Mouse (Mus musculus) Patski (cell line): ENCODE data around the gene Rps6kb2. TPM values are rescaled to one million over a fixed set of nuclear protein-coding genes. Genes with fewer than 3 reads are reported as not detected.
"Not testable (repeated sequence)": the region's sequence is repeated elsewhere in the genome, so short reads cannot be mapped to it uniquely, and the experiment has no call there.

Experiments used
- ATAC-seq: fragments of 100-300 bp; one replicate; pipeline ENCODE4 v1.8.0; 2021
- CTCF ChIA-PET: fragments of 350-600 bp; sonication (Branson Sonifier 250); formaldehyde crosslinking; loops from one replicate; lab custom pipeline; 2022; ENCODE audit warnings: inconsistent platforms; lab: Charles Lee
- POLR2A ChIA-PET: fragments of 350-600 bp; sonication (Branson Sonifier 250); formaldehyde crosslinking; loops from one replicate; lab custom pipeline; 2022; ENCODE audit warnings: antibody characterized with exemption, inconsistent platforms; lab: Charles Lee
- DNase-seq: peaks from one replicate; pipeline ENCODE4 v3.0.0-alpha.2; 2011; ENCODE audit warnings: low read depth, low spot score
- H3K27me3 ChIP-seq: fragments of 371-371 bp; one replicate; pipeline ENCODE4 v1.5.1; 2021
- CTCF ChIP-seq: fragments of 100-300 bp; IDR thresholded peaks from one replicate; pipeline ENCODE4 v1.5.1; 2021
- in situ Hi-C: fragments of 300-500 bp; cut with MboI; formaldehyde crosslinking; loops from 3 replicates; pipeline ENCODE4 v1.11.1; 2018; ENCODE audit warnings: low pct_unique_long_range_greater_than_20kb, mixed read lengths
- polyA plus RNA-seq: library from polyadenylated mRNA; unstranded; gene quantifications from one replicate; pipeline ENCODE4 v1.2.3, GENCODE M21; 2021

The Rps6kb2 gene
- polyA plus RNA-seq, 1 experiment from 2014 or later = 43.0 TPM

- in situ Hi-C loops = no loop called here
- ATAC-seq (no peak), DNase-seq (no peak)
- no peaks in the 10 kb centered on the region for H3K27me3 ChIP-seq
- CTCF ChIA-PET = interaction anchor here (1.1 kb wide), 1 partner anchor 52 kb away, joined by 3 read pairs; no protein-coding TSS in a partner anchor
- no peak for TF ChIP-seq CTCF
- POLR2A ChIA-PET = interaction anchor here (0.7 kb wide), 1 partner anchor 14 kb away, joined by 3 read pairs; no protein-coding TSS in a partner anchor
Observed at GRCm38 (mm10) chr19:4134354-4134753, 28.8 kb downstream of the Rps6kb2 start.

- TF ChIP-seq CTCF = no peak
- H3K27me3 ChIP-seq = no peaks in the 10 kb centered on the region
- in situ Hi-C loops = no loop called here
- DNase-seq (no peak), ATAC-seq (no peak)
- CTCF ChIA-PET = interaction anchor here (1.8 kb wide), 1 partner anchor 33 kb away, joined by 4 read pairs; no protein-coding TSS in a partner anchor
- POLR2A ChIA-PET = no interaction called here
Observed at GRCm38 (mm10) chr19:4131768-4132167, 31.4 kb downstream of the Rps6kb2 start.

- no peak for DNase-seq
- no peak for ATAC-seq
- ChIA-PET CTCF (interaction anchor here (1.8 kb wide), 1 partner anchor 32 kb away, joined by 4 read pairs; no protein-coding TSS in a partner anchor), POLR2A (no interaction called here)
- no peak for TF ChIP-seq CTCF
- H3K27me3 ChIP-seq = no peaks in the 10 kb centered on the region
- in situ Hi-C loops = no loop called here
Observed at GRCm38 (mm10) chr19:4131075-4131474, 32.1 kb downstream of the Rps6kb2 start.

GRCm38 (mm10) chr19:4130106-4130505 lies 33.0 kb downstream of the Rps6kb2 start:
- no peaks in the 10 kb centered on the region for H3K27me3 ChIP-seq
- TF ChIP-seq CTCF = no peak
- POLR2A ChIA-PET = interaction anchor here (0.6 to 2.1 kb wide), 3 partner anchors 42 to 244 kb away, joined by 3 to 6 read pairs (median 3); partner anchors contain the start of gene Ppp1ca
- DNase-seq (no peak), ATAC-seq (no peak)
- in situ Hi-C loops = no loop called here
- CTCF ChIA-PET = no interaction called here

- ChIA-PET POLR2A (interaction anchor here (1.0 to 2.1 kb wide), 3 partner anchors 26 to 63 kb away, joined by 3 to 6 read pairs (median 6); partner anchors contain the start of gene Ppp1ca), CTCF (interaction anchor here (0.8 kb wide), 1 partner anchor 9 kb away, joined by 4 read pairs; no protein-coding TSS in a partner anchor)
- no peaks in the 10 kb centered on the region for H3K27me3 ChIP-seq
- in situ Hi-C loops = no loop called here
- ATAC-seq (no peak), DNase-seq (no peak)
- TF ChIP-seq CTCF = no peak
Observed at GRCm38 (mm10) chr19:4129462-4129861, 33.7 kb downstream of the Rps6kb2 start.

GRCm38 (mm10) chr19:4126759-4127495 lies 36.2 kb downstream of the Rps6kb2 start:
- ChIA-PET CTCF (interaction anchor here (2.4 kb wide), 1 partner anchor 74 kb away, joined by 8 read pairs; the partner anchor contains the start of gene Rad9a), POLR2A (interaction anchor here (0.8 to 1.9 kb wide), 9 partner anchors 8 to 74 kb away, joined by 3 to 10 read pairs (median 3); partner anchors contain the start of genes Cdk2ap2, Pitpnm1 and Rad9a)
- DNase-seq (no peak), ATAC-seq (no peak)
- in situ Hi-C loops = no loop called here
- no peaks in the 10 kb centered on the region for H3K27me3 ChIP-seq
- TF ChIP-seq CTCF = no peak

- CTCF ChIA-PET = interaction anchor here (0.8 to 2.4 kb wide), 11 partner anchors 10 to 102 kb away, joined by 3 to 9 read pairs (median 5); partner anchors contain the start of genes Cabp4, Pitpnm1 and Rad9a
- in situ Hi-C loops = no loop called here
Observed at GRCm38 (mm10) chr19:4125741-4126696, 37.1 kb downstream of the Rps6kb2 start, which contains the start of gene Aip. Gene Aip (minus strand): TSS chr19:4125858.

GRCm38 (mm10) chr19:4125268-4125667 lies 37.9 kb downstream of the Rps6kb2 start:
- ChIA-PET CTCF (interaction anchor here (0.8 to 2.4 kb wide), 11 partner anchors 9 to 103 kb away, joined by 3 to 9 read pairs (median 5); partner anchors contain the start of genes Cabp4, Pitpnm1 and Rad9a), POLR2A (interaction anchor here (0.7 to 1.9 kb wide), 4 partner anchors 71 to 121 kb away, joined by 3 to 10 read pairs (median 5); no protein-coding TSS in a partner anchor)
- DNase-seq, H3K27me3 ChIP-seq, ATAC-seq, in situ Hi-C loops: not testable (repeated sequence)

More at GRCm38 (mm10) chr19:4125741-4126696, 37.1 kb downstream of the Rps6kb2 start, which contains the start of gene Aip:
- TF ChIP-seq CTCF = no peak
- POLR2A ChIA-PET = interaction anchor here (0.7 to 1.9 kb wide), 12 partner anchors 9 to 104 kb away, joined by 3 to 10 read pairs (median 3); partner anchors contain the start of genes Cdk2ap2, Pitpnm1 and Rad9a
- peak; percentile 78 for ATAC-seq
- no peaks in the 10 kb centered on the region for H3K27me3 ChIP-seq
- no peak for DNase-seq

- DNase-seq = no peak
- no peak for ATAC-seq
- ChIA-PET POLR2A (interaction anchor here (0.8 to 1.7 kb wide), 2 partner anchors 104 to 122 kb away, joined by 3 to 4 read pairs; no protein-coding TSS in a partner anchor), CTCF (interaction anchor here (1.0 to 2.4 kb wide), 10 partner anchors 8 to 104 kb away, joined by 3 to 9 read pairs (median 6); partner anchors contain the start of genes Cabp4, Pitpnm1 and Rad9a)
- no peaks in the 10 kb centered on the region for H3K27me3 ChIP-seq
- in situ Hi-C loops = loop anchor here (5.0 kb wide), 1 partner anchor 78 kb away; the partner anchor contains the start of gene Rad9a
- TF ChIP-seq CTCF = no peak
Observed at GRCm38 (mm10) chr19:4124432-4124831, 38.7 kb downstream of the Rps6kb2 start.
